Mouse (Mus musculus): ENCODE results near the gene Pkd1l3. TPM values are rescaled to one million over a fixed set of nuclear protein-coding genes. Genes with fewer than 3 reads are reported as not detected.

Gene Pkd1l3
- total and polyA plus RNA-seq, 2 experiments from 2014 or later, result 0.05 to 0.16 TPM

DNA sequence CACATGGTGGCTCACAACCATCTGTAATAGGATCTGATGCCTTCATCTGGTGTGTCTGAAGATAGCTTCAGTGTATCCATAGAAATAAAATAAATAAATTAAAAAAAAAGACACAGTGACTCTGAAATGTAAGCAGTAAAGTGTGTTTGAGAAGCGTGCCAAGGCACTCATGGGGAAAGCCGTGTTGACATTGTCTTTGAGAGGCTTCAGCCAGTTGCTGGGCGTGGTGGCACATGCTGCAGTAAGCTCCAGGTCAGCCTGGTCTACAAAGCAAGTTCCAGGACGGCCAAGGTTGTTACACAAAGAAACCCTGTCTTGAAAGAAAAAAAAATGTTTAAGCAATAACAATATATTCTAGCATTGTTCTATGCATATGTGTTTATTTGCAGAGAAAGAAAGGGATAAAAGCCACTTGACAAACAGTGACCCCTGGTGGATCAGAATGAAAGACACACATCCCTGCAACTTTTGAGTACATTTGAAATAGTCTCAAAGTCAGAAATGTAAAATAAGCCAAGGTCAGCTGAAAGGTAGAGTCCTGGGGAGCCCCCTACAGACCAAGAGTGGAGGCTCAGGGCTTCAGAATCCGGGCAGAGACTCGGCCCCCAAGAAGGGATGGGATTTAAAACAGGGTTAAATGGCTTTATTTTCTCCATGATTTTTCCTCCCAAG, 21.1 kb upstream of the Pkd1l3 start:
- no peaks in the 10 kb centered on the region for H3K9me3 ChIP-seq (ENCODE audit: low read length)
- WGBS, result 77% methylated on average over 6 of the region's 6 CpGs
- H3K27me3 ChIP-seq (ENCODE audit: insufficient read depth, low read length), result no peaks in the 10 kb centered on the region
- TF ChIP-seq CTCF (IDR thresholded peaks at IDR 0.05; ENCODE audit: low read depth), result peak; percentile 66
- peaks cover 12% of the 10 kb centered on the region for H3K36me3 ChIP-seq (ENCODE audit: insufficient read depth, low read length)
- DNase-seq (ENCODE audit: low spot score), result peak; percentile 56
- no peaks in the 10 kb centered on the region for H3K4me1 ChIP-seq (ENCODE audit: insufficient read depth, low read length)
- ATAC-seq, result no peak
- H3K4me3 ChIP-seq (ENCODE audit: low read length), result no peak overlapping the region
- H3K27ac ChIP-seq, result no peak overlapping the region
- no peak overlapping the region for H3K9ac ChIP-seq (replicated peaks; ENCODE audit: low read length)
- H3K4me2 ChIP-seq (ENCODE audit: low read depth, low read length), result no peak overlapping the region

DNA sequence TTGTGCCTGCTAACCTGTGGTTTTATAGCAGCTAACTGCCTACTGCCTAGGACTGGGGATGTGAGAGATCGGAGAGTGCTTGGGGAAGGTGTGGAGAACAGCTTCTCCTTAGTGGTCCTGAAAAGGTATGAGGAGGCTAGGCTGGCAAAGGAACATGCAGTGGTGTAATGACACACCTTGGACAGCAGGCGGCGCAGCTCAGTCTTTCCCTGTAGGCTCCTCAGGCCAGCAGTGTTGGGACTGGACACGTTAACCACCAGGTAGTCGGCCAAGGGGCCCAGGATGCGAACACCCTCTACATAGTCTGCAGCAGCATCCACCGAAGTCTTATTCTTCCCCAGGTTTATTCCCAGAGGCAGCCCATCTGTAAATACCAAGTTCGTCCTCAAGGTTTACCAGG, 18.5 kb upstream of the Pkd1l3 start:
- Histone ChIP-seq H3K4me3 (ENCODE audit: low read length) (no peak overlapping the region), H3K9ac (replicated peaks; ENCODE audit: low read length) (no peak overlapping the region), H3K4me1 (ENCODE audit: insufficient read depth, low read length) (no peaks in the 10 kb centered on the region), H3K4me2 (ENCODE audit: low read depth, low read length) (no peak overlapping the region), H3K27me3 (ENCODE audit: insufficient read depth, low read length) (no peaks in the 10 kb centered on the region), H3K36me3 (ENCODE audit: insufficient read depth, low read length) (peaks cover 12% of the 10 kb centered on the region), H3K9me3 (ENCODE audit: low read length) (no peaks in the 10 kb centered on the region), H3K27ac (no peak overlapping the region)
- TF ChIP-seq CTCF (IDR thresholded peaks at IDR 0.05; ENCODE audit: low read depth), result peak; percentile 88
- peak; percentile 46 for DNase-seq (ENCODE audit: low spot score)
- WGBS, result 52% methylated on average over 8 of the region's 8 CpGs
- no peak for ATAC-seq

DNA sequence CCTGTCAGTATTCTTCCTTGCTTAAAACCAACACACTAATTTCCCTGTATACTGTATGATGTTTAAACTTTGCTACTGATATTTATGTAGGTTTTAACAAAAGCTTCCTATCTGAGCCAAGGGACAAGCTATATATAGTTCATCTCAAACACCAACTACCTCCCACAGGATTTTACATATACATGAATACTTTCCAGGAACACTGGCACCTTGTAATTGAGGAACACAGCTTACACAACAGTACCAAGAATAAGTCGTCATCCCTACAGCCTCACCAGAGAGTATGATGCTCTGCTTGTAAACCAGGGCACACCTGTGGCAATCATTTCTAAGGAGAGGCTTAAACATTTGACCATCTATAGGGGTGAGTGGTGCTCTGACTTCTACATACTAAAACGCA, 7.6 kb upstream of the Pkd1l3 start:
- no peak for TF ChIP-seq CTCF (IDR thresholded peaks at IDR 0.05; ENCODE audit: low read depth)
- no peak overlapping the region for H3K4me3 ChIP-seq (ENCODE audit: low read length)
- no peaks in the 10 kb centered on the region for H3K9me3 ChIP-seq (ENCODE audit: low read length)
- no peak for DNase-seq (ENCODE audit: low spot score)
- peaks cover 10% of the 10 kb centered on the region; the same call in 1 of the 2 replicates for H3K4me1 ChIP-seq (ENCODE audit: insufficient read depth, low read length)
- no peak overlapping the region for H3K4me2 ChIP-seq (ENCODE audit: low read depth, low read length)
- H3K27me3 ChIP-seq (ENCODE audit: insufficient read depth, low read length), result no peaks in the 10 kb centered on the region
- WGBS, result 81% methylated on average over 2 of the region's 2 CpGs
- ATAC-seq, result no peak
- H3K36me3 ChIP-seq (ENCODE audit: insufficient read depth, low read length), result peaks cover 22% of the 10 kb centered on the region
- no peak overlapping the region for H3K9ac ChIP-seq (replicated peaks; ENCODE audit: low read length)
- H3K27ac ChIP-seq, result no peak overlapping the region

DNA sequence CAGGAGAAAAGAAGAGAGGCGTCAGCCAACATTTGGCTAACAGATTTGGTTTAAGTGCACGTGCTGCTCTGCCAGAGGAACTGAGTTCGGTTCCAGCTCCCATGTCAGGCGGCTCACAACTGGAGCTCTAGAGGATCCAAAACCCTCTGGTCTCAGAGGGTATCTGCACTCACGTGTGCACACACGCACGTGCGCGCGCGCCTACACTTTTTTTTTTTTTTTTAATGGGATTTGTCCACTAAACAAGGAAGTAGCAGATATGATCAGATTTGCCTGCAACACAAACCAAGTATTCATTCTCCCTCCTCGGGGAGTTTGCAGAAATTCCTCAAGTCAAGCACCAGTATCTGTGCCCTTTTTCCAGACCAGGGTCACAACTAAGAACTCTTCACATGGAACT, 6.7 kb upstream of the Pkd1l3 start:
- WGBS, result 10% methylated on average over 12 of the region's 12 CpGs

DNA sequence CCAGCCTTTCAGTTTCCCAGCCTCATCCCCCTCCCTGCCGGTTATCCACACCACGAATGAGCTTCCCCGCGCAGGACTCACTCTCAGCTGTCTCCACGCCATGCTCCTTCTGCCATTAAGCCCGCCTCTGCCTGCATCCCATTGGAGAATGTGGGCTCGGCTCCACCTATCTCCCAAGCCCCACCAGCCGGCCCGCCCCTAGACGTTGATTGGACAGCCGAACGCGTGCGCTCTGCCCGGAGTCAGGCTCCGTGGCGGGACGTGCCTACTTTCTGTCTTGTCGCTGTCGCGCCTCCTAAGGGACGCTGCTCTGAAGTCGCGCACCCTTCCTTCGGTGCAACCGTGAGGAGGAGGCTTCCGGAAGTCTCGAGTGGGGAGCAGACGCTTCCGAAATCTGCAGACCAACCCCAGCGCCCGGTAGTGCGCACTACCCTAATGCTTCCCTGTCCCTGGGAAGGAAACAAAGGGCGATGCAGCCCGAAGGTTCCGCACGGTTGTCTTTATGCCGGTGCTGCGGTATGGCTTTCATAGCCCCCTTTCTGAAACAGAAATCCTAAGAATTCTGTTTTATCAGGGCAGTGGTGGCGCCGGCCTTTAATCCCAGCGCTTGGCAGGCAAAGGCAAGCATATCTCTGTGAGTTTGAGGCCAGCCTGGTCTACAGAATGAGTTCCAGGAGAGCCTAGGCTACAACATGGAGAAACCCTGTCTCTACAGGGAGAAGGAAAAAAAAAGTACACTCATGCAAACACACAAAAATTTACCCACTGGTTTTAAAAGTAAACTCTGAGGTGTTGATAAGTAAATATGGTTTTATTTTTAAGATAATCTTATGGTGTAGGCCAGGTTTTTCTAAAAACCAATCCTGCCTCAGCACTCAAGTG, 5.8 kb upstream of the Pkd1l3 start, which contains the start of gene Dhodh:
Gene Dhodh, minus strand, starts transcription at position 403 of the 882 bp plus-strand sequence.
- ATAC-seq, result peak; percentile 99
- Histone ChIP-seq H3K4me1 (ENCODE audit: insufficient read depth, low read length) (peaks cover 10% of the 10 kb centered on the region; the same call in 1 of the 2 replicates), H3K9ac (replicated peaks; ENCODE audit: low read length) (peak within 1 kb of the TSS; percentile 71), H3K36me3 (ENCODE audit: insufficient read depth, low read length) (peaks cover 6% of the 10 kb centered on the region), H3K9me3 (ENCODE audit: low read length) (no peaks in the 10 kb centered on the region), H3K4me2 (ENCODE audit: low read depth, low read length) (peak within 1 kb of the TSS; percentile 96), H3K27ac (peak within 1 kb of the TSS; percentile 98), H3K27me3 (ENCODE audit: insufficient read depth, low read length) (no peaks in the 10 kb centered on the region), H3K4me3 (ENCODE audit: low read length) (peak within 1 kb of the TSS; percentile 63)
- peak; percentile 63 for TF ChIP-seq CTCF (IDR thresholded peaks at IDR 0.05; ENCODE audit: low read depth)
- under 1% methylated on average over 42 of the region's 42 CpGs for WGBS
- peak; percentile 99 for DNase-seq (ENCODE audit: low spot score)

More for the DNA sequence above, 6.7 kb upstream of the Pkd1l3 start:
- no peak for TF ChIP-seq CTCF (IDR thresholded peaks at IDR 0.05; ENCODE audit: low read depth)
- H3K9me3 ChIP-seq (ENCODE audit: low read length), result no peaks in the 10 kb centered on the region
- H3K4me2 ChIP-seq (ENCODE audit: low read depth, low read length), result peak overlapping the region; percentile 96
- no peak overlapping the region for H3K27ac ChIP-seq
- H3K27me3 ChIP-seq (ENCODE audit: insufficient read depth, low read length), result no peaks in the 10 kb centered on the region
- H3K4me1 ChIP-seq (ENCODE audit: insufficient read depth, low read length), result peaks cover 10% of the 10 kb centered on the region; the same call in 1 of the 2 replicates
- H3K36me3 ChIP-seq (ENCODE audit: insufficient read depth, low read length), result peaks cover 15% of the 10 kb centered on the region
- DNase-seq (ENCODE audit: low spot score) (peak; percentile 3), ATAC-seq (no peak)
- peak overlapping the region; percentile 63 for H3K4me3 ChIP-seq (ENCODE audit: low read length)
- H3K9ac ChIP-seq (replicated peaks; ENCODE audit: low read length), result peak overlapping the region; percentile 71

DNA sequence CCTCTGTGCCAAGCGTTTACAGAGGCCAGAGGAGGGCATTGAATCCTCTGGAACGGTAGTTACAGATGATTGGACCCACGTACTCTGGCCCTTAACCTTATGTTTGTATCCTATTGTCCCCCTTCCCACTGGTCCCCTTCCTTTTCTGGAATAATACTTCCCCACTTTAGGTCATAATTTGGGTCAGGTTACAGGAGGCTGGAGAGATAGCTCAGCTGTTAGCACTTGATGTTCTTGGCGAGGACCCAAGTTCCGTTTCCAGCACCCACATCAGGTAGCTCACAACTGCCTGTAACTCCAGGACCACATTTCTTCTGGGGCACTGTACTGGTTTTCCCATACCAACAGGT, 5.2 kb upstream of the Pkd1l3 start:
- H3K36me3 ChIP-seq (ENCODE audit: insufficient read depth, low read length), result peaks cover under 1% of the 10 kb centered on the region; the same call in 1 of the 2 replicates
- H3K9ac ChIP-seq (replicated peaks; ENCODE audit: low read length), result peak overlapping the region; percentile 71; the same call in 1 of the 2 replicates
- H3K9me3 ChIP-seq (ENCODE audit: low read length), result no peaks in the 10 kb centered on the region
- no peak for DNase-seq (ENCODE audit: low spot score)
- 19% methylated on average over 5 of the region's 5 CpGs for WGBS
- peak overlapping the region; percentile 98 for H3K27ac ChIP-seq
- peak overlapping the region; percentile 96 for H3K4me2 ChIP-seq (ENCODE audit: low read depth, low read length)
- peak overlapping the region; percentile 63 for H3K4me3 ChIP-seq (ENCODE audit: low read length)
- H3K27me3 ChIP-seq (ENCODE audit: insufficient read depth, low read length), result no peaks in the 10 kb centered on the region
- ATAC-seq, result no peak
- peaks cover 10% of the 10 kb centered on the region; the same call in 1 of the 2 replicates for H3K4me1 ChIP-seq (ENCODE audit: insufficient read depth, low read length)
- TF ChIP-seq CTCF (IDR thresholded peaks at IDR 0.05; ENCODE audit: low read depth), result no peak

All from hindbrain, postnatal 0 days (tissue).